Mouse (Mus musculus) olfactory bulb, adult 2 months (tissue): ENCODE data around the gene 4921509C19Rik.

Source experiments
- CTCF ChIP-seq: fragments of 200-500 bp; IDR thresholded peaks from 2 replicates; pipeline ENCODE4 v1.5.1; 2012; ENCODE audit warnings: low read depth, mild to moderate bottlenecking, low read length, moderate library complexity; ENCODE audit not compliant: insufficient read depth
- POLR2A ChIP-seq: fragments of 200-500 bp; IDR thresholded peaks from 2 replicates; pipeline ENCODE4 v1.6.1; 2012; ENCODE audit warnings: mild to moderate bottlenecking, low read depth, low read length, moderate library complexity; ENCODE audit not compliant: insufficient read depth

GRCm38 (mm10) chr2:151525520-151525919 is 49.6 kb upstream of the 4921509C19Rik start:
- no peak for TF ChIP-seq CTCF
- no peak for TF ChIP-seq POLR2A
